ENCODE assay signal across 19 mouse cellular contexts in genomic region chr5:122920557-122920956, GRCm38 (mm10).
"Had no signal": no experiment of that assay in that cellular context is flagged by ENCODE, and none has a peak within 500 bp of the region (broad histone marks: within the 10 kb centered on the region; RNA-seq: fewer than 3 reads in every experiment).

No protein-coding gene starts in this region.

- H3K27me3 ChIP-seq: liver, embryonic 13.5 days; liver, embryonic 15.5 days; lung, embryonic 15.5 days; megakaryocyte, embryonic 14.5 days; midbrain, embryonic 13.5 days; neural tube, embryonic 13.5 days had no signal

- H3K36me3 ChIP-seq: liver, embryonic 13.5 days; liver, embryonic 15.5 days; lung, embryonic 15.5 days; midbrain, embryonic 13.5 days; neural tube, embryonic 13.5 days had no signal

- H3K4me2 ChIP-seq: liver, embryonic 13.5 days; liver, embryonic 15.5 days; lung, embryonic 15.5 days; midbrain, embryonic 11.5 days; midbrain, embryonic 13.5 days; neural tube, embryonic 13.5 days had no signal

- H3K9ac ChIP-seq: liver, embryonic 13.5 days; liver, embryonic 15.5 days; liver, postnatal 0 days; lung, embryonic 15.5 days; midbrain, embryonic 13.5 days; neural tube, embryonic 13.5 days had no signal

- ATAC-seq: liver, postnatal 0 days; lung, postnatal 0 days; midbrain, embryonic 13.5 days; midbrain, embryonic 16.5 days had no signal

- H3K4me3 ChIP-seq: liver, embryonic 13.5 days; liver, embryonic 15.5 days; lung, embryonic 15.5 days; megakaryocyte, embryonic 14.5 days; midbrain, embryonic 13.5 days; myocyte; neural tube, embryonic 13.5 days had no signal

- H3K9me3 ChIP-seq: liver, embryonic 13.5 days; liver, embryonic 15.5 days; lung, embryonic 15.5 days; megakaryocyte, embryonic 14.5 days; midbrain, embryonic 13.5 days; neural tube, embryonic 13.5 days had no signal

- H3K27ac ChIP-seq: liver, embryonic 13.5 days; liver, embryonic 15.5 days; lung, embryonic 15.5 days; macrophage; midbrain, embryonic 13.5 days; neural tube, embryonic 13.5 days had no signal

- H3K4me1 ChIP-seq: neural tube, embryonic 13.5 days had no signal

- DNase-seq: liver, embryonic 13.5 days; liver, postnatal 0 days; lung, adult 2 months; lung, postnatal 14 days; lung, postnatal 36 days; right cerebral cortex, postnatal 14 days; thymus, adult 2 months; thymus, postnatal 25 days; thymus, postnatal 4 days had no signal
